Mouse (Mus musculus) bone marrow macrophage, adult 2 months (primary cell): ENCODE data around the gene Coro2b.

Experiments
- CTCF ChIP-seq: IDR thresholded peaks from 2 replicates; pipeline ENCODE4 v1.5.1; 2012; ENCODE audit warnings: low read depth, mild to moderate bottlenecking, low read length, moderate library complexity
- POLR2A ChIP-seq: IDR thresholded peaks from 2 replicates; pipeline ENCODE4 v1.6.1; 2012; ENCODE audit warnings: mild to moderate bottlenecking, low read depth, low read length, borderline replicate concordance

GRCm38 (mm10) chr9:62406423-62407013, 130.3 kb downstream of the Coro2b start:
- no peak for TF ChIP-seq CTCF
- no peak for TF ChIP-seq POLR2A
